Mouse (Mus musculus) ovary, postnatal 10 days (tissue): ENCODE data around the gene Mkks.

Experiments used
- DNase-seq: peaks from one replicate; pipeline ENCODE4 v3.0.0; 2022; ENCODE audit warnings: low spot score

The Mkks gene

DNA sequence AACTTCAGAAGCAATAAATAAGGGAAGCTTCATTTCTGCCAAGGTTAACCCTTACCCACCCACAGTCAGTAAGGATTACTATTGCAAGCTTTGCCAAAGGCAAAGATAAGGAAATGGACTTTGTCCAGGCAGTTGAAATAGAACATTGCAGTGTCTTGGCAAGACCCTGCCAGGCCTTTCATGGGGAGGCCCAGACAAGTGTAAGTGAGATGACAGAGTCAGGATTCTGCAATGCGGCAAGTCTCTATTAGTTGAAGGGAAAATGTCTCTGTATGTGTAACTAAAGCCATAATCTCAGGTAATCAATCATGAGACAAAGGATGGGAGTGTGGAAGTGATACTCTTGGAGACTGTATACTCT is 56.5 kb downstream of the Mkks start:
- no peak for DNase-seq

DNA sequence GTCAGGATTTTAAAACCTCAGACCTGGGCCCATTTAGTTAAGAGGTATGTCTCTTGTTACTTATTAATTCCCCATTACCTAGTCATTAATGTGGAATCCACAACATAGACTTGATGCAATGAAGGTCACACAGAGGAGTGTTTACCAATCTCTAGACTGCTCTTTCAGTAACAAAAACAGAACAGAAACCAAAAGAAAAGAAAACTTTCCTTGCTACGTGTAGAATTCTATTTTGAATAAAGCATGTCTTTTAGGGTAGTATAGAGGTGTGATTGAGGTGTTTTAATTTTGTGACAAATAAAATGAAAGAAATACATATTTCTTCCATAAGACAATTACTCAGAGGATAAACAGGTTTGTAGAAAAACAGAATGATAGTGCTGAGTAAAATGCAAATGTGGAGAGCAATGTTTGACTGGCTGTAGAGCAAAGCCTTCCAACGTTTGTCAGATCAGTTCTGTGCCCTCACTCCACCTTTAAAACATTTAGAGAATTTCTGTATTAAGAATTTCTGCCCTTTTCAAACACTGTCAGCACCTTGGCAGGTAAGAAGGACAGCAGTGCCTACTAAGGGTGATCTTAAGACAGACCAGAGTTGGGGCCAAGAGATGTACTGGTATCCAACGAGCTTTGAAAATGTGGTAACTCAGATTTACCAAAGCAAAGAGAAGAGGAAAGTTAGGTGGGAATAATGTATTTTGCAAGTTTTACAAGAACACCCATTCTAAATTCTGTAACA is 57.0 kb downstream of the Mkks start:
- DNase-seq: no peak

DNA sequence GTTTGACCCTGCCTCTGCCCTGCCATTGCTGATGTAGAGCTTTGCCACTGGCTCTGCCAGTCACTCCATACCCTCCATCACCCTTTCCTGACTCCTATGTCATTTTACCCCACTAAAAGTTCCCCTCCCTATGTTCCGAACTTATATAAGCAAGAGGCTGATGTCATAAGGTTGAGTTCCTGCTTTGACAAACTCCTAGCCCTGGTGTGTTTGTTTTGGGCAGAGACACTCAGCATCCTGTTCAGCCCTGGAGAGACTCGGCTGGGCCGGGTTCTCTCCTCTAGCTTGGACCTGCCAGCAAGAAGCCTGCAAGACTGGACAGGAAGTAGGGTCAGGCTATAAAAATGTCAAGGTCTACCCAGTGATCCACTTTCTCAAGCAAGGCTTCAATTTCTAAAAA is 58.3 kb downstream of the Mkks start:
- DNase-seq: no peak

DNA sequence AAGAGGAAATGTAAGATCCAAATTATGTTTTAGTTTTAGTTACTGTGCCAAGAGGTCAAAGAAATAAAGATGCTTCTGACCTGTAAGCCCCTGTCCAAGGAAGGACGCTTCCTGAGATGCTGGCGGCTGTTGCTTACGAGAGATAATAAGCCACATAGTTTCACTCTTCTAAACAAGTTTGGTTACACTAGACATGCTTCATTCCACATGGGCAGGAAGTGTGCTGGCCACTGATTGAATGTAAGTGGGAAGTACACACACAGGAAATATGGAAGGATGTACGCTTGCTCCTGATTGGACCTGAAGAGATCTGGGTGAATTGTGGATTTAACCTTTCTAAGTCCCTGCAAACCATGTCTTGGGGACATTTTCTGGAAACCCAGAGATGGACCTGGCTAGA is 63.6 kb downstream of the Mkks start:
- no peak for DNase-seq
